Comparison of ENCODE assay signal across 22 mouse cellular contexts in the genomic region with DNA sequence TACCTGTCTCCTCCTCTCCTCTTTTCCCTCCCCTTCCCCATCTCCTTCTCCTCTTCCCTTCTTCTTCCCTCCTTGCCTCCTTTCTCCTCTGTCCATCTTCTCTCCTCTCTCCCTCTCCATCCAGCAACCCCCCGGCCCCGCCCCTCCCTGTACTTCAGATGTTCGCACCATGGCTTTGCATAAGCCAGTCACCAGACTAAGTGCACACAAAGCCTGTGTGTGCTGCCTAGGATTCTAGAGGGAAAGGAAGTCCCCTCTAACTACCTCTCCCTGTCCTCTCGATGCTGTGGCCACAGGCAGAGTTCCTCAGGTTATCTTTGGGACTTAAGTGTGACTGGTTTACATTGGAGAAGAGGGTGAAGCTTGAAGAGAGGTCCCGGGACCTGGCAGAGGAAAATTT. TPM values are rescaled to one million over a fixed set of nuclear protein-coding genes. Genes with fewer than 3 reads are reported as not detected.
A peak's percentile ranks its signal among the peaks of the same experiment; 100 is the strongest.
DNase-seq lines count a peak whose midpoint lies in the region; ATAC-seq and TF ChIP-seq lines count a peak whose summit lies in the region.
"Had no signal": no experiment of that assay in that cellular context is flagged by ENCODE, and none has a peak within 500 bp of the region (broad histone marks: within the 10 kb centered on the region; RNA-seq: fewer than 3 reads in every experiment).

No protein-coding gene starts in this region.

- no peak for TF ChIP-seq CTCF in E14TG2a.4 (conservative IDR thresholded peaks at IDR 0.05; ENCODE audit: low read length)

- H3K27me3 ChIP-seq in E14TG2a.4 (ENCODE audit: insufficient read depth, low read length): no peaks in the 10 kb centered on the region
- H3K27me3 ChIP-seq: embryonic facial prominence, embryonic 13.5 days; embryonic facial prominence, embryonic 15.5 days; forebrain, embryonic 12.5 days had no signal

- H3K4me1 ChIP-seq in E14TG2a.4 (replicated peaks; ENCODE audit: low read depth, low read length): peaks cover 35% of the 10 kb centered on the region
- H3K4me1 ChIP-seq: embryonic facial prominence, embryonic 13.5 days; embryonic facial prominence, embryonic 15.5 days; forebrain, embryonic 12.5 days had no signal

- H3K9me3 ChIP-seq in E14TG2a.4 (ENCODE audit: low read length): peaks cover 17% of the 10 kb centered on the region
- H3K9me3 ChIP-seq: embryonic facial prominence, embryonic 13.5 days; embryonic facial prominence, embryonic 15.5 days; forebrain, embryonic 12.5 days had no signal

- peaks cover 11% of the 10 kb centered on the region; the same call in 1 of the 2 replicates for H3K36me3 ChIP-seq in E14TG2a.4 (ENCODE audit: insufficient read depth, low read length)
- H3K36me3 ChIP-seq: embryonic facial prominence, embryonic 13.5 days; embryonic facial prominence, embryonic 15.5 days; forebrain, embryonic 10.5 days; forebrain, embryonic 12.5 days had no signal

- H3K4me3 ChIP-seq in E14TG2a.4 (replicated peaks; ENCODE audit: low read length): 0 out of 2 replicates have a peak overlapping the region, but pooled peaks have one; percentile 43
- H3K4me3 ChIP-seq: embryonic facial prominence, embryonic 13.5 days; embryonic facial prominence, embryonic 15.5 days; erythroblast, embryonic 14.5 days; forebrain, embryonic 10.5 days; forebrain, embryonic 12.5 days had no signal

- ATAC-seq in cerebellum, adult (ENCODE audit: insufficient number of reproducible peaks, low FRiP score, low TSS enrichment): no peak
- ATAC-seq: forebrain, embryonic 14.5 days; forebrain, embryonic 16.5 days had no signal

- peak; percentile 45 for DNase-seq in ES-CJ7 (ENCODE audit: low read depth, low spot score)
- DNase-seq in ZHBTc4 (ENCODE audit: low read depth, low spot score): peak; percentile 66
- no peak for DNase-seq in layer of hippocampus, postnatal 25 days (ENCODE audit: extremely low spot score in 1 of 2, low spot score in 1 of 2)
- no peak for DNase-seq in cerebellum, adult 9-10 months
- DNase-seq: adrenal gland, adult 2 months; adrenal gland, postnatal 10 days; adrenal gland, postnatal 25 days; cerebellum, adult 11-12 months; cerebellum, adult 2 months; cerebellum, adult 9-11 months; cerebellum, postnatal 14 days; cerebellum, postnatal 36 days; embryo, embryonic 11 days had no signal

RNA-seq across cellular contexts. Expression of gene Lrmp, which starts 45.1 kb away (rescaled TPM):
- total RNA-seq in layer of hippocampus, postnatal 25 days (2021): 1 to 10 TPM; 3.9 to 5.8 TPM

RNA-seq across cellular contexts. Expression of gene Casc1, which starts 50.2 kb away (rescaled TPM):
- total RNA-seq in layer of hippocampus, postnatal 25 days (2021): 1 to 10 TPM in 1 of 2 experiments, under 1 TPM in 1; 0.91 to 1.1 TPM

RNA-seq across cellular contexts. Expression of gene Etfrf1, which starts 50.4 kb away (rescaled TPM):
- total RNA-seq in layer of hippocampus, postnatal 25 days (2021): 10 to 100 TPM; 23.8 to 24.2 TPM

Comparison
In these comparisons a context has a peak if more than half of its experiments do, and no peak if none do; other contexts are left out.
1. DNase-seq: peak in ES-CJ7 (single experiment) and ZHBTc4 (single experiment); none in layer of hippocampus, postnatal 25 days (0 of 2) and cerebellum, adult 9-10 months (single experiment).